ENCODE assay signal across 8 mouse cellular contexts in the genomic region with DNA sequence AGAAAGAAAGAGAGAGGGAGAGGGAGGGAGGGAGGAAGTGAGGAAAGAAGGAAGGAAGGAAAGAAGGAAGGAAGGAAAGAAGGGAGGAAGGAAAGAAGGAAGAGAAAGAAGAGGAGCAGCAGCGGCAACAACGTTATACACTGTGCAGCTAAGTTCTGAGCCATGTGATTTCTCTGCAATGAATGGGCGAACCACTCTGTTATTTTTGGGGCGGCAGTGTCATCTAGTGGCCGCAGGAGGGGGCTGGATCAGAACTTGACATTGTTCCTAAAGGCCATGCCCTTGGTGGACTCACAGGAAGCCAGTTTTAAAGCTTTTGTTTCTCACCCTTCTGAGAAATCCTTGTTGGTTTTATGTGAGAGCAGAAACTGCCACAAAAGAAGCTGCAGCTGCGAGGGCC. TPM values are rescaled to one million over a fixed set of nuclear protein-coding genes. Genes with fewer than 3 reads are reported as not detected.
A peak's percentile ranks its signal among the peaks of the same experiment; 100 is the strongest.
DNase-seq lines count a peak whose midpoint lies in the region; ATAC-seq and TF ChIP-seq lines count a peak whose summit lies in the region.

No protein-coding gene starts in this region.

- H3K36me3 ChIP-seq in E14TG2a.4 (ENCODE audit: insufficient read depth, low read length) (no peaks in the 10 kb centered on the region), myocyte (ENCODE audit: control insufficient read depth, insufficient read depth) (no peaks in the 10 kb centered on the region)
- no peaks in the 10 kb centered on the region for H3K36me3 ChIP-seq in forebrain, embryonic 13.5 days (ENCODE audit: poor library complexity, severe bottlenecking)
- H3K36me3 ChIP-seq in hindbrain, embryonic 15.5 days: no peaks in the 10 kb centered on the region
- H3K36me3 ChIP-seq in limb, embryonic 12.5 days: no peaks in the 10 kb centered on the region

- peaks cover 46% of the 10 kb centered on the region for H3K4me1 ChIP-seq in E14TG2a.4 (replicated peaks; ENCODE audit: low read depth, low read length)
- peaks cover 9% of the 10 kb centered on the region for H3K4me1 ChIP-seq in forebrain, embryonic 13.5 days
- H3K4me1 ChIP-seq in hindbrain, embryonic 15.5 days (replicated peaks): peaks cover 6% of the 10 kb centered on the region
- peaks cover 17% of the 10 kb centered on the region for H3K4me1 ChIP-seq in limb, embryonic 12.5 days (replicated peaks)

- TF ChIP-seq POLR2A in myocyte (IDR thresholded peaks at IDR 0.05; ENCODE audit: insufficient read length, low read depth): no peak

- H3K4me2 ChIP-seq in forebrain, embryonic 13.5 days: no peak overlapping the region
- no peak overlapping the region for H3K4me2 ChIP-seq in hindbrain, embryonic 15.5 days
- peak overlapping the region; percentile 33 for H3K4me2 ChIP-seq in limb, embryonic 12.5 days
- H3K4me2 ChIP-seq in myocyte (ENCODE audit: low read depth): peak overlapping the region; percentile 57

- no peaks in the 10 kb centered on the region for H3K9me3 ChIP-seq in E14TG2a.4 (ENCODE audit: low read length)
- no peaks in the 10 kb centered on the region for H3K9me3 ChIP-seq in forebrain, embryonic 13.5 days (replicated peaks)
- no peaks in the 10 kb centered on the region for H3K9me3 ChIP-seq in hindbrain, embryonic 15.5 days
- no peaks in the 10 kb centered on the region for H3K9me3 ChIP-seq in limb, embryonic 12.5 days

- H3K27ac ChIP-seq in forebrain, embryonic 13.5 days: no peak overlapping the region
- no peak overlapping the region for H3K27ac ChIP-seq in hindbrain, embryonic 15.5 days (replicated peaks)
- H3K27ac ChIP-seq in limb, embryonic 12.5 days: no peak overlapping the region

- H3K27me3 ChIP-seq in E14TG2a.4 (ENCODE audit: insufficient read depth, low read length): peaks cover 35% of the 10 kb centered on the region
- H3K27me3 ChIP-seq in forebrain, embryonic 13.5 days: peaks cover 14% of the 10 kb centered on the region
- H3K27me3 ChIP-seq in hindbrain, embryonic 15.5 days: no peaks in the 10 kb centered on the region; the same call in 1 of the 2 replicates
- H3K27me3 ChIP-seq in limb, embryonic 12.5 days: peaks cover 8% of the 10 kb centered on the region; the same call in 1 of the 2 replicates
- H3K27me3 ChIP-seq in myocyte (ENCODE audit: control insufficient read depth, insufficient read depth, insufficient read length): no peaks in the 10 kb centered on the region

- peak; percentile 81; the same call in 1 of the 2 replicates for ATAC-seq in forebrain, embryonic 13.5 days
- peak; percentile 73; the same call in 1 of the 2 replicates for ATAC-seq in hindbrain, embryonic 15.5 days (ENCODE audit: low FRiP score, low read depth)
- ATAC-seq in limb, embryonic 12.5 days (ENCODE audit: insufficient number of reproducible peaks, insufficient read depth, low FRiP score, low TSS enrichment, low read depth): no peak

- H3K4me3 ChIP-seq in E14TG2a.4 (replicated peaks; ENCODE audit: low read length) (no peak overlapping the region), myocyte (no peak overlapping the region)
- H3K4me3 ChIP-seq in forebrain, embryonic 13.5 days: no peak overlapping the region
- H3K4me3 ChIP-seq in hindbrain, embryonic 15.5 days: no peak overlapping the region
- H3K4me3 ChIP-seq in limb, embryonic 12.5 days (replicated peaks): no peak overlapping the region

- H3K79me2 ChIP-seq in myocyte (ENCODE audit: control insufficient read depth, insufficient read depth): peaks cover 2% of the 10 kb centered on the region

- H3K9ac ChIP-seq in forebrain, embryonic 13.5 days: no peak overlapping the region
- no peak overlapping the region for H3K9ac ChIP-seq in hindbrain, embryonic 15.5 days
- no peak overlapping the region for H3K9ac ChIP-seq in limb, embryonic 12.5 days (replicated peaks)

- peak; percentile 42 to 50 for DNase-seq in B cell, adult 2 months
- peak; percentile 33 for DNase-seq in c-Kit-positive CD71-positive TER-119-positive erythroid progenitor cells, embryonic 14.5 days (ENCODE audit: low spot score)
- DNase-seq in right cerebral cortex, postnatal 36 days (ENCODE audit: low spot score in 2 of 2): no peak

- H3ac ChIP-seq in myocyte (ENCODE audit: control insufficient read depth, insufficient read length): no peak overlapping the region

- under 1% methylated on average over 6 of the region's 6 CpGs for WGBS in forebrain, embryonic 13.5 days
- WGBS in hindbrain, embryonic 15.5 days: 8% methylated on average over 6 of the region's 6 CpGs
- WGBS in limb, embryonic 12.5 days: 6% methylated on average over 6 of the region's 6 CpGs

- peak; percentile 82 for TF ChIP-seq CTCF in E14TG2a.4 (conservative IDR thresholded peaks at IDR 0.05; ENCODE audit: low read length)

TF ChIP-seq in myocyte, 11 proteins besides CTCF, POLR2A, EP300 and RAD21:
- TF ChIP-seq REST (IDR thresholded peaks at IDR 0.05; ENCODE audit: insufficient read depth, insufficient read length) (no peak), USF1 (IDR thresholded peaks at IDR 0.05; ENCODE audit: low read depth) (peak; percentile 30), MYOD1 (IDR thresholded peaks at IDR 0.05; ENCODE audit: control insufficient read depth in 1 of 3, insufficient read length in 2 of 3, low read depth in 2 of 3) (no peak), MAX (IDR thresholded peaks at IDR 0.05; ENCODE audit: low read depth) (no peak)
TF ChIP-seq in myocyte: peak in this region for 1.

RNA-seq across cellular contexts. Expression of gene Smyd2, which starts 5.5 kb away (rescaled TPM):
- 41.9 and 44.9 TPM in 2 replicates for polyA plus RNA-seq in forebrain, embryonic 13.5 days (2015; fragmentation: Nextera tagmentation; extraction: Ambion mirVana)
- polyA plus RNA-seq in hindbrain, embryonic 15.5 days (2015; fragmentation: Nextera tagmentation; extraction: Ambion mirVana): 75.0 and 78.5 TPM in 2 replicates
- polyA plus RNA-seq in limb, embryonic 12.5 days (2016; fragmentation: Nextera tagmentation; extraction: Ambion mirVana): 74.3 and 82.8 TPM in 2 replicates
- polyA plus RNA-seq in myocyte (2012; fragmentation: generic; extraction: Trizol): 57.7 TPM

Comparison
In these comparisons a context has a peak if more than half of its experiments do, and no peak if none do; other contexts are left out.
1. DNase-seq: peak in B cell, adult 2 months (2 of 2) and c-Kit-positive CD71-positive TER-119-positive erythroid progenitor cells, embryonic 14.5 days (single experiment); none in right cerebral cortex, postnatal 36 days (0 of 2).
2. H3K4me2 ChIP-seq: peak in limb, embryonic 12.5 days (single experiment) and myocyte (single experiment); none in forebrain, embryonic 13.5 days (single experiment) and hindbrain, embryonic 15.5 days (single experiment).